Mouse (Mus musculus): Measurements from ENCODE around the gene Gm15446. TPM values are rescaled to one million over a fixed set of nuclear protein-coding genes. Genes with fewer than 3 reads are reported as not detected.
A peak's percentile ranks its signal among the peaks of the same experiment; 100 is the strongest.
"Not testable (repeated sequence)": the region's sequence is repeated elsewhere in the genome, so short reads cannot be mapped to it uniquely, and the experiment has no call there.

Gene Gm15446
- 1 to 10 TPM; 4.0 to 6.9 TPM for total RNA-seq (2021)
- long read RNA-seq, experiment 1, partial matches to known transcripts = 0 of 10 reads
- long read RNA-seq, experiment 1, other reads (novel, unspliced or antisense) = 7 of 10 reads
- long read RNA-seq, experiment 2, partial matches to known transcripts = 0 of 6 reads
- long read RNA-seq, experiment 2, other reads (novel, unspliced or antisense) = 6 of 6 reads

- DNase-seq = peak; percentile 81
Measured at GRCm38 (mm10) chr5:109923261-109924071, at the start of gene Gm15446. Gm15446 (plus strand) TSS chr5:109923400.

DNA sequence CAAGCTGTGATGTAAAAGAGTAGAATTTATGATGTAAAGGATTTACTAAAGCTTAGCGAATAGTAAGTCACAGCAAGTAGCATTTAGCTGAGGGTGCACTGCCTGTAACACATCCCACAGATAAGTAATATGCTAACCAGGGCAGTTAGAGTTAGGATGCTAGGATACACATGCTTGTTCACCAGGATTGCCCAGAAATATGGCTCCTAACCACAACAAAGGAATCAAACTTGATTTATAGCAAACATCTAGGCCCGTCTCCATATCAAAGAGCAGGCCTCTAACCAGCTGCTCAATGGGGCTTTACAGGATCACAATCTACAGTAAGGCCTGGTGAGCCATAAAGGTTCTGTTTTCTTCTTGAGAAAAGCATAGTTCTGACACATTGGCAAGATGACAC is 929 bp downstream of the Gm15446 start:
- not testable (repeated sequence) for DNase-seq

- no peak for DNase-seq
Measured at GRCm38 (mm10) chr5:109924936-109925335, 1.7 kb downstream of the Gm15446 start.

GRCm38 (mm10) chr5:109950281-109950680 is 27.1 kb downstream of the Gm15446 start:
- DNase-seq = no peak

DNA sequence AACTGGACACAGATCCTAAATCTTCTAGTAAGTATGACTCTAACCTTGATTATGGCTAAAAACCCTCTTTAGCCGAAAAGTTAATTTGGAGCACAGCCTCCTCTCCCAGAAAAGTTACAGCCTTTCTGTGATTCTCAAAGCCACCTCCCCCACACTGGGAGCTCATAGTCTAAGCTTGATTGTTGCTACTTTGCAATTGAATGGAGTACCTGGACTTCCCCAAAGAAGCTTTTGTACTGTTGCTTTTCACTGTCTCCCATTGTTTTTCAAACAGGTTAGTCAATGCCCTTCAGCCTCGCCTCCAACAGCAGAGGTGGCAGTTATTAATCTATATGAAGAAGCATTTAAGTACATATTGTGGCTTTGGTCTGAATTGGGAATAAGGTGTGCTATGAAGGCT is 57.5 kb downstream of the Gm15446 start:
- not testable (repeated sequence) for DNase-seq

Other genes starting within 250 kb of the Gm15446 start
- under 1 TPM; 0.56 to 0.84 TPM for gene 5430403G16Rik, start 232.4 kb upstream of the Gm15446 start, total RNA-seq (2021)
- 1 to 10 TPM; 2.7 to 4.1 TPM for gene 4930522L14Rik, start 171.5 kb upstream of the Gm15446 start, total RNA-seq (2021)
- 10 to 100 TPM in 1 of 2 experiments, 1 to 10 TPM in 1; 9.2 to 12.7 TPM for gene Zfp932, start 73.1 kb downstream of the Gm15446 start, total RNA-seq (2021)
- gene Gm17655, start 149.1 kb downstream of the Gm15446 start, total RNA-seq (2021) = 1 to 10 TPM; 1.9 to 2.7 TPM
- under 1 TPM; 0.28 to 0.34 TPM for gene Gm35315, start 171.0 kb downstream of the Gm15446 start, total RNA-seq (2021)
- under 1 TPM in 1 of 2 experiments, not detected in 1; 0.07 TPM for gene Plcxd1, start 176.6 kb downstream of the Gm15446 start, total RNA-seq (2021)
- 10 to 100 TPM; 19.6 to 22.5 TPM for gene Gtpbp6, start 184.8 kb downstream of the Gm15446 start, total RNA-seq (2021)
- gene Zfp605, start 186.7 kb downstream of the Gm15446 start, total RNA-seq (2021) = 1 to 10 TPM; 3.1 to 3.2 TPM
- 10 to 100 TPM; 14.9 to 21.0 TPM for gene Chfr, start 212.4 kb downstream of the Gm15446 start, total RNA-seq (2021)